Mouse (Mus musculus) right cerebral cortex, postnatal 25 days (tissue): ENCODE data around the gene Plscr1.

Source experiments
- DNase-seq: peaks from one replicate; pipeline ENCODE4 v3.0.0; 2022

The Plscr1 gene

DNA sequence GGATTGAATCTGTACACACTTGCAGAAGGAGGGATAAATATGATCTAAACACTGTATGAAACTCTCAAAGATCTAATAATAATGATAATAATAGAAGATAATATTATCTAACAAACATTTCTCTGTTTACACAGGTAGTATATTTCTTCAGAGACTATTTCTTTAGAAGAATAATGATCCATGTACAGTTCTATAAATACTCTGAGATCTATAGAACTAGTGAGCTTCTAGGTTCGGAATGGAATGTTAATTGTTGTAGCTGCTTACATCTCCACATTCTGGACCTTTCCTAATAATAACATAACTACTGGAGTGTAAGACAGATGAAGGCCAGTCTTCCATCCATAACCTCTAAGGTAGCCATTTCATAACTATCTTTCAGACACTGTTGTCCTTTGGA, 59.5 kb downstream of the Plscr1 start, which contains the start of gene 1700057G04Rik:
1700057G04Rik (plus strand) TSS at position 301 of the 400 bp plus-strand sequence.
- DNase-seq: no peak

DNA sequence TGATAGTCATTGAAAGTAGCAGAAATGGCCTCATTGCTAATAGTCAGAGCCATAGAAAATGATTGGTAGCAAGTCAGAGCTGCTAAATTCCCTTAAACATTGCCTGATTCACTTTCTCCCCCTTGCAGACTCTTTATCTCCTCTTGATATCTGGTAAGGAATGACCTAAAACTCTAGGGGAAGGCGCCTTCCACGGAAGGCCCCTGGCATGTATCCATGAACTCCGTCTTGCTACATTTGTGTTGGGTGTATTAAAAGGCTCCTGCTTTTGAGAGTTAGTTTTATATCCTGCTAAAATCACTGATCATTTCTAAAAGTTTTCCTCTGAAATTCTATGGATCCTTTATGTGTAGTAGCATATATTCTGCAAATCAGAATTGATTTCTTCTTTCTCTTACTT, 67.2 kb downstream of the Plscr1 start:
- DNase-seq: no peak
